Mouse (Mus musculus) testis, postnatal 14 days (tissue): ENCODE data around the gene Rprml.
"Not testable (repeated sequence)": the region's sequence is repeated elsewhere in the genome, so short reads cannot be mapped to it uniquely, and the experiment has no call there.

Source experiments
- DNase-seq: peaks from one replicate; pipeline ENCODE4 v3.0.0; 2021; ENCODE audit warnings: low spot score

Gene Rprml

GRCm38 (mm10) chr11:103665695-103666094 lies 16.3 kb downstream of the Rprml start:
- no peak for DNase-seq

- DNase-seq = no peak
Observed at GRCm38 (mm10) chr11:103666181-103666906, 17.0 kb downstream of the Rprml start.

- no peak for DNase-seq
Observed at GRCm38 (mm10) chr11:103666907-103667426, 17.6 kb downstream of the Rprml start.

- peak; percentile 31 for DNase-seq
Observed at GRCm38 (mm10) chr11:103675556-103675955, 26.2 kb downstream of the Rprml start.

- DNase-seq = not testable (repeated sequence)
Observed at GRCm38 (mm10) chr11:103677042-103677441, 27.7 kb downstream of the Rprml start.

- DNase-seq = no peak
Observed at GRCm38 (mm10) chr11:103683667-103684334, 34.4 kb downstream of the Rprml start.

GRCm38 (mm10) chr11:103685261-103685736 lies 35.9 kb downstream of the Rprml start:
- DNase-seq = no peak

- no peak for DNase-seq
Observed at GRCm38 (mm10) chr11:103686706-103687105, 37.3 kb downstream of the Rprml start.

- DNase-seq = no peak
Observed at GRCm38 (mm10) chr11:103688271-103688979, 39.1 kb downstream of the Rprml start.

- no peak for DNase-seq
Observed at GRCm38 (mm10) chr11:103688980-103689378, 39.6 kb downstream of the Rprml start.

- DNase-seq = no peak
Observed at GRCm38 (mm10) chr11:103691036-103691435, 41.7 kb downstream of the Rprml start.

- DNase-seq = no peak
Observed at GRCm38 (mm10) chr11:103693241-103693640, 43.9 kb downstream of the Rprml start.

- DNase-seq = no peak
Observed at GRCm38 (mm10) chr11:103696851-103697564, 47.6 kb downstream of the Rprml start.

GRCm38 (mm10) chr11:103697565-103698176 lies 48.3 kb downstream of the Rprml start, which contains the start of gene Gosr2:
Gene Gosr2 (minus strand): TSS chr11:103697898.
- peak; percentile 91 for DNase-seq

- DNase-seq = no peak
Observed at GRCm38 (mm10) chr11:103698226-103698625, 48.9 kb downstream of the Rprml start.
